Mouse (Mus musculus): ENCODE measurements around the gene Aff1. TPM values are rescaled to one million over a fixed set of nuclear protein-coding genes. Genes with fewer than 3 reads are reported as not detected.

The Aff1 gene
- polyA plus RNA-seq, 1 experiment = 2.9 TPM

DNA sequence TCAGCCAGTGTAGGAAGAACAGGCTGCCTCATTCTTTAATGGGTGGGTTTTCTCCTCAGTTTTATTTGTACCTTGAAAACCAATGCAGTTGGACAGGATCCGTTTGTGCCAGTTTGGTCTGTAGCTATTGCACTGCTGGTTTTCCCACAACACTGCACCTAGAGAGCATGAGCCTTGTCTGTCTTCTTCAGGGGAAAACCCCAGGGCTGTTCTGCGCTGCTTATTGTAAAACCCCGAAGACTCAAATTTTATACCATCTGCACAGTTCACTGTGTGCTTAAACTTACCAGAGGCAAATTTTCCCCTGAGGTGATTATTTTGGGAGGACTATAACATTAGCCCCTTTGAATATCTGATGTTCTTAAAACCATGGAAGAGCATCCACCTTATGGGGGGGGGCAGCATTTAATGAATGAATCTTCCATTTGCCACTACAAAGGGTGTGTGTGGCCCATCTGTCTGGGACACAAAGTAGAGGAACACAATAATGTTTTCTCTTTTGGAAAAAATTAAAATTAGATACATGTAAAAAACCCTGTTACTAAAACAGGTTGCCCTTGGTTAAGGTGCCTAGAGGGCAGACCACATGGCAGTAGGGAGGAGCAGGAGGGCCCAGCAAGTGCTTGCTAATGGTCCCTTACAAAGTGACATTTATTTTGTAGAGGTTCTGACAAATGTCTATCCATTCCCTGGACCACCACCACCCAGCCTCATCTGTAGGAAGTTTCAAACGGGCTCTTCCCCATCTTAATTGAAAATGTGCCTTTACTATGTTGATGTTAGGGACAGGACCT, 160.8 kb downstream of the Aff1 start:
- DNase-seq (ENCODE audit: low read depth) = no peak
- TF ChIP-seq POLR2A (IDR thresholded peaks at IDR 0.05; ENCODE audit: borderline replicate concordance, extremely low read depth, insufficient read depth, insufficient read length, poor library complexity, severe bottlenecking) = no peak
- no peak for TF ChIP-seq CTCF (IDR thresholded peaks at IDR 0.05; ENCODE audit: borderline replicate concordance, extremely low read depth, insufficient read depth, insufficient read length)

DNA sequence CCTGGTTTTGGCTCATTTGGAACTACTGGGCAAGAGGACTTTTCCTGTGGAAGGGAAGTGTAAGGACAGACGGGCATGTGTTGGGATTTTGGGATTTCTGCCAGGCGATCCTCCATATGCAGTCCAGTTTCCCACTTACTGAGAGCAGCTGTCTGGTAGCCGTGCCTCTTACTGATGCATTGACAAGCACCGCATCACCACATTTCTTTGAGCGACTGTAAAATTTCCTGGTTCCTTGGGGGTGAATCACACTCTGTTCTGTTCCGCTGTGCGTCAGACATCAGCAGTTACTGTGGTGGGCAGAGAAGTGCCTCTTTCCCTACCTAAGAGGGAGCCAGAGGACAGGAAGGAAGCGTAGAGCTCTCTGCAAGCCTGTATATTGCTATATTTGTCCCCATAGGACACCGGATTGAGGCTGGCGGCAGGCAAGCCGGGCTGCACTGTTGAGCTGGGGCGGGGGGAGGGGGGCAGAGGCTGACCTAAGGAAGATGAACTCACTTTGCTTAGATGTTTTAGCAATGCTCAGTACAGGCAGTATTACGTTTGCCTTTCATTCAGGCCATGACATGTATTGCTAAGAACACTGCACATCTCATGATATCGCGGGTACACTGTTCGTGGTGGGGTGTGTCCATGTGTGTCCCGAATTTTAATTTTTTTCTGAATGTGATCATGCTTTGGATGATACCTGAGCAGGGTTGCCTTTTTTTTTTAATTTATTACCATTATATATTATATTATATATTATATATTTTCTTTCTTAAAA, 162.1 kb downstream of the Aff1 start:
- DNase-seq (ENCODE audit: low read depth) = peak; percentile 85
- peak; percentile 12; the same call in 1 of the 2 replicates for TF ChIP-seq CTCF (IDR thresholded peaks at IDR 0.05; ENCODE audit: borderline replicate concordance, extremely low read depth, insufficient read depth, insufficient read length)
- TF ChIP-seq POLR2A (IDR thresholded peaks at IDR 0.05; ENCODE audit: borderline replicate concordance, extremely low read depth, insufficient read depth, insufficient read length, poor library complexity, severe bottlenecking) = no peak

DNA sequence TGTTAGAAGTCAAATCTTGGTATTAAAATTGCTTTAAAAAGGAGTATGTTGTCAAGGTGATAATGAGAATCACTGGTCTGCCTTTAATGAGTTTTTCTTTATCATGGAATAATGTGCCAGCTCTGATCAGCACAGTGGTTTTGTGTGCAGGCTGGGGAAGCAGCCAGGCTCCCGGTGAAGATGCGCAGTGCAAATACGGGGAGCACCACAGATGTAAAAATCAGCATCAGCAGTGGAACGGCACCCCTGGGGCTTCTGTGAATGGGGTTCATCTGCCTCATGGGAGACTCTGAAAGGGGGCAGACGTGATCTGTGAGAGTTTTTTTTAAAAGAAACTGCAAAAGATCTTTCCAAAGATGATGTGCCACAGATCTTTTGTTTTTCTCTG, 162.6 kb downstream of the Aff1 start:
- TF ChIP-seq POLR2A (IDR thresholded peaks at IDR 0.05; ENCODE audit: borderline replicate concordance, extremely low read depth, insufficient read depth, insufficient read length, poor library complexity, severe bottlenecking) = no peak
- TF ChIP-seq CTCF (IDR thresholded peaks at IDR 0.05; ENCODE audit: borderline replicate concordance, extremely low read depth, insufficient read depth, insufficient read length) = no peak
- DNase-seq (ENCODE audit: low read depth) = peak; percentile 46

DNA sequence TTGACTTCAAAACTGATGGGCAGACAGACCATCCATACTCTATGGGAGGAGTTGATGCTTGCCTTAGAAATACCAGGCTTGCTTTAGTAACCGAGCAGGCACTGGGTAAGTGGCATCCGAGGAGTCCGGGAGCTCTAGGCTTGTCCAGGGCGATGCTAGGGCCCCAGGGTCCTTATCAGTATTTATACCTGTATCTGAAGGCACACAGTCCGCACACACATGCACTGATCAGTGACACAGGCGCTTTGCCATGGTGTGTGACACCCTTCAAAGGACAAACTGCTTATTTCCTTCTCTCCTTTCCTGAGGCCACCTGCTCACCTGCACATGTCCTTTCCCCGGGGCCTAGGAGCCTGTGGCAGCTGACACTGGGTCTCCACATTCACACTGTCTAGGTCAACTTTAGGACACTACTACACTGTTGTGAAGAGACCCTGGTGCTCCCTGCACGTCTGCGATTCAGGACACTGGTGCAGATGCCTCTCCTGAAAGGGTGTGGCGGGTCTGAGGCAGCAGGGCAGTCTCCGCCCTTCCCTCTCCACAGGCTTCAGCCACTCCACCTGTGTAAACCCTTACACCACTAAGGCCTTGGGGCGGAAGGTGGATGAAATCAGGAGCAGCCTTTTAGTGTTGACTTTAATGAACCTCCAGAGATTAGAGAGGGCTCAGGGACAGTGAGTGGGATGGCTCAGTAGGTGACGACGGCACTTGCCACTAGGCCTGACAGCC, 163.5 kb downstream of the Aff1 start:
- no peak for DNase-seq (ENCODE audit: low read depth)
- TF ChIP-seq CTCF (IDR thresholded peaks at IDR 0.05; ENCODE audit: borderline replicate concordance, extremely low read depth, insufficient read depth, insufficient read length) = no peak
- TF ChIP-seq POLR2A (IDR thresholded peaks at IDR 0.05; ENCODE audit: borderline replicate concordance, extremely low read depth, insufficient read depth, insufficient read length, poor library complexity, severe bottlenecking) = no peak

DNA sequence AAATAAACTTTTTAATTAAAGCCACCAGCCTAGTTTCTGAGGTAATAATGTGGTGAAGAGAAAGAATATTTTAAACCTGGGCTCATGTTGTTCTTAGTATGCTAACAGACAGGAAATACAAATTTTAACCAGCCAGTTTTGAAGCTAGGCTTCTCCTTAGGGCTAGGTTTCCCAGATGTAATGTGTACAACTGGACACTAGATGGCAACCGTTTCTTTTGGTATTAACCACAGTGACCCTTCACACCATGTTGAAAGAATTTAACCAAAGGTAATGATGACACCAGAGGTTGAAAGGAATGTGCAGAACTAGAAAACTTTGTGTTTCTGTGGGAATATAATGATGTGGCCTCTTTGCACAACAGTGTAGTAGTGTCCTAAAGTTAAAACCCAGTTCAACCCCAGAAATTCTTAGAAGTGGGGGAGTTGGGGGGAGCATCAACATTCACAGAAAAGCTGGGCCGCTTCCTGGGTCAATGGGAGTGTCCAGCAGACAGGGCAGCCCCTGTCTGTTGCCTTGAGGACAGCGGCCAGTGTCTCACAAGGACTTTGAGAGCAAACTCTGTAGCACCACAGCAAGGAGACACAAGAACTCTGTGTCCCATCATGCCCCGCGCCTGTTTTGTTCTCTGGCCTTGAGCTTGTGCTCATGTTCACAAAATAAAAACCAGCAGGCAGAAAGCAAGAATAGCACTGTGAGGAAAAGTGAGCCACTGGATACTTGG, 164.3 kb downstream of the Aff1 start:
- TF ChIP-seq POLR2A (IDR thresholded peaks at IDR 0.05; ENCODE audit: borderline replicate concordance, extremely low read depth, insufficient read depth, insufficient read length, poor library complexity, severe bottlenecking) (no peak), CTCF (IDR thresholded peaks at IDR 0.05; ENCODE audit: borderline replicate concordance, extremely low read depth, insufficient read depth, insufficient read length) (peak; percentile 57; the same call in 1 of the 2 replicates)
- peak; percentile 78 for DNase-seq (ENCODE audit: low read depth)

DNA sequence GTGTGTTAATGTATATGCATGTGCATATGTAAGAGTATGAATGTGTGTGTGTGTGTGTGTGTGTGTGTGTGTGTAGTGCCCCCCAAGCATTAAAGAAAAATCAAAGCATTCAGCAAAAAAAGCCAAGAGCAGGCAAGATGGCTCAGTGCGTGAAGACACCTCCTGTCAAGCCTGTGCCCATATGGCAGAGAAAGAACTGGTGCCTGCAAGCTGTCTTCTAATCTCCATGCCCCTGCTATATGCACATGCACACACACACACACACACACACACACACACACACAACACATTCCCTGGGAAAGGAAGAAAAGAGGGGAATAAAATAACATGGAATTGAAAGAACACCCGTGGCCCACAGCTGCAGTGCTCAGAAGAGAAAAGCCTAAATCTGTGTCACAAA, 165.0 kb downstream of the Aff1 start:
- TF ChIP-seq CTCF (IDR thresholded peaks at IDR 0.05; ENCODE audit: borderline replicate concordance, extremely low read depth, insufficient read depth, insufficient read length) (no peak), POLR2A (IDR thresholded peaks at IDR 0.05; ENCODE audit: borderline replicate concordance, extremely low read depth, insufficient read depth, insufficient read length, poor library complexity, severe bottlenecking) (no peak)
- DNase-seq (ENCODE audit: low read depth) = peak; percentile 75

DNA sequence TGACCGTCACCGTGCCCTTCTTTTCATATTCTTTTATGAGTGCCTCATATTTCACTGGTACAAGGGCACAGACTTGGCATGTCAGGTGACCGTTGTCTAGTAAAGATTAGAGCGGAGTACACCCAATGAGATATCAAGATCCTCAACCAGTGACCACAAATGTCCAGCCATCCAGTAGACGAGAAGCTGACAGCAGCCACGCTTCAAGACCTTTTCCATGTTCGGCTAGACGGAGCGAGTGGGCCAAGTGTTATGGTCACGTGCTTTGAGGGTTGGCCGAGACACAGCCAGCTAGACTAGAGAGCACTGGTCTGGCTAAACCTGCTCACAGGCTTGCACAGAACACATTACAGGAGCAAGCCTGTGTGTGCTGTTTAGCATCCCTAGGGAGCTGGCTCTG, 168.4 kb downstream of the Aff1 start:
- no peak for TF ChIP-seq POLR2A (IDR thresholded peaks at IDR 0.05; ENCODE audit: borderline replicate concordance, extremely low read depth, insufficient read depth, insufficient read length, poor library complexity, severe bottlenecking)
- DNase-seq (ENCODE audit: low read depth) = no peak

DNA sequence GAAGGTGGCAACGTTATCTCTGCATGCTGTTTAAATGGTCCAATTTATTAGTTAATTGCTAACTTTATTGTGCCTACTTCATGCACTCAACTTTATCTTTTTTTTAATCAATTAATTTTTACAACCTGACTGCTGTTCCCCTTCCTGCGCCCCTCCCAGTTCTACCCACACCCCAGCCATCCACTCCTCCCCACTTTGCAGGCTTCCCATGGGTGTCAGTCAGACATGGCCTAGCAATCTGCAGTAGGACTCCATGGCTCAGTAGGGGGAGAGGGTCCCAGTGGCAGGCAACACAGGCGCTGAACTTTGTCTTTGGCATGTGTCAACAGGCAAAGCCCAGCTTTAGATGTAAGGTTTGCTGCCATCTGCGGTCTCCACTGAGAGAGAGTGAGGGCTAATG, 171.6 kb downstream of the Aff1 start:
- DNase-seq (ENCODE audit: low read depth) = no peak
- TF ChIP-seq CTCF (IDR thresholded peaks at IDR 0.05; ENCODE audit: borderline replicate concordance, extremely low read depth, insufficient read depth, insufficient read length) = no peak
- no peak for TF ChIP-seq POLR2A (IDR thresholded peaks at IDR 0.05; ENCODE audit: borderline replicate concordance, extremely low read depth, insufficient read depth, insufficient read length, poor library complexity, severe bottlenecking)

DNA sequence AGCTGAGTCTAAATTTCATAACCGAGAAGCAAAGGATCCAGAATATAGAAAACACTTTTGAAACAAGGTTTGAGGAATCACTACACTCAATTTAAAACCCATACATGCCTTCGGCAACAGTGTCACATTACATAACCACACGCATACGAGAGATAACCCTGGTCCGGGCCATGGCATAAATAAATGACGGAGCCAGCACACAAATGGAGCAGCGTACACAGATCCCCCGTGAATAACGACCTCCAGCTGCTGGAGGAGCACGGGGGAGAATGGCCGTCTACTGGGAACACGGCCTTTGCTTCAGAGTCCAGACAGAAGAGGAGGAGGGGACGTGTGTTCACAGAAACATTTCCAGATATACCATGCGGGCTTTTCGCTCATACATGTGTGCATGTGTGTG, 197.6 kb downstream of the Aff1 start:
- no peak for DNase-seq (ENCODE audit: low read depth)
- TF ChIP-seq POLR2A (IDR thresholded peaks at IDR 0.05; ENCODE audit: borderline replicate concordance, extremely low read depth, insufficient read depth, insufficient read length, poor library complexity, severe bottlenecking) (no peak), CTCF (IDR thresholded peaks at IDR 0.05; ENCODE audit: borderline replicate concordance, extremely low read depth, insufficient read depth, insufficient read length) (no peak)

DNA sequence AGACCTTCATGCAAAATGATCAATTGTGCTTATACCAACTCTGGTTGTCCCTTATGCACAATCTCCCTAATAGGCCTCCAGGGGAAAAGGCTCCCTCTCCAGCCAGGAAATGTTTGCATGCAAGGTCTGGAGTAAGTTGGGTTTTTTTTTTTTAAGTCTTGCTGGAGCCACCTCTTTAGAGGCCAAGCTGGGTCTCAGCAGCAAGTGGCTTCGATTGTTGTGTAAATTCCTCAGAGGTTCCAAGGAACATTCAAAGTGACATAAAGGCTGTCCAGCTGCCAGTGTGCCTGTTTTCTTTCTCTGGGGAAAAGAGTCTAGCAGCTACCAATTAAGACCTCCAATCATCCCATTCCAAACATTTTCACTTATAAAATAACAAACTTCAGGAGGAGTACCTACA, 206.1 kb downstream of the Aff1 start:
- DNase-seq (ENCODE audit: low read depth) = peak; percentile 54
- TF ChIP-seq CTCF (IDR thresholded peaks at IDR 0.05; ENCODE audit: borderline replicate concordance, extremely low read depth, insufficient read depth, insufficient read length) = no peak
- no peak for TF ChIP-seq POLR2A (IDR thresholded peaks at IDR 0.05; ENCODE audit: borderline replicate concordance, extremely low read depth, insufficient read depth, insufficient read length, poor library complexity, severe bottlenecking)

Other genes with a start within 250 kb of the Aff1 start
- 0.19 and 0.25 TPM in 2 replicates for gene Slc10a6, start 63.0 kb upstream of the Aff1 start, polyA plus RNA-seq (2012; rRNA removed)
- gene 1700016H13Rik, start 36.4 kb upstream of the Aff1 start, polyA plus RNA-seq (2012; rRNA removed) = 0.18 and 0.24 TPM in 2 replicates
- 34.3 and 35.6 TPM in 2 replicates for gene Klhl8, start 218.9 kb downstream of the Aff1 start, polyA plus RNA-seq (2012; rRNA removed)

Measured in brain, embryonic 14.5 days (tissue).